Mouse (Mus musculus): ENCODE measurements around the gene Eml3.

The Eml3 gene

DNA sequence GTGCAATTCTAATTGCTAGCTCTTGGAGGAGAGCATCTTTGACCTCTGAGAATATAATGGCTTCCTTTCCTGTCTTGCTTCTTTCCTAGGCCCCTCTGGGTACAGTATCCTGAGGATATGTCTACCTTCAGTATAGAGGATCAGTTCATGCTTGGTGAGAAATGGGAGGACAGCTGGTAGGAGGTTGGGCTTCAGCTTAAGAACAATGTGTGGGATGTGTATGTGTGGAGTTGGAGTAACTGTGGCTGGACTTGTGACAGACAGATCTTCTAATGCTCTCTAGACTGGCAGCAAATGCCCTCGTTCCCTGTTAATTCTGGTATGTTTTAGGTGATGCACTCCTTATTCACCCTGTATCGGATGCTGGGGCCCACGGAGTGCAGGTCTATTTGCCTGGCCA, 15.1 kb upstream of the Eml3 start:
- DNase-seq (ENCODE audit: low spot score), result no peak

DNA sequence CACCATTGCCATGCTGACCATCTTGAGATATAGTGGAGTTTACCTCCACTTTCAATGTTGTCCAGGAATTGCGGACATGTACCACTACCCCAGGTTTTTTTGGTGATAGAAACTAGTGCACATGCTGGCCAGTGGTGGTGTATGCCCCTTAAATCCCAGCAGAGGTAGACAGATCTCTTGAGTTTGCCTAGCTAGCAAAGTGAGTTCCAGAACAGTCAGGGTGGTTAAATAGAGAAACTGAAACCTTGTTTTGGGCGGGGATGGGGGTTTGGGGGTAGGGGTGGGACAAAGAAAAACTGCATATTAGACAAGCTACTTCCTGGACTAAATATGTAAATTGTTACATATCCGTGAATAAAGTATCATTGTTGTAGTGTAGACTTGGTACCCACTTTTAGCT, 10.4 kb upstream of the Eml3 start:
- no peak for DNase-seq (ENCODE audit: low spot score)

DNA sequence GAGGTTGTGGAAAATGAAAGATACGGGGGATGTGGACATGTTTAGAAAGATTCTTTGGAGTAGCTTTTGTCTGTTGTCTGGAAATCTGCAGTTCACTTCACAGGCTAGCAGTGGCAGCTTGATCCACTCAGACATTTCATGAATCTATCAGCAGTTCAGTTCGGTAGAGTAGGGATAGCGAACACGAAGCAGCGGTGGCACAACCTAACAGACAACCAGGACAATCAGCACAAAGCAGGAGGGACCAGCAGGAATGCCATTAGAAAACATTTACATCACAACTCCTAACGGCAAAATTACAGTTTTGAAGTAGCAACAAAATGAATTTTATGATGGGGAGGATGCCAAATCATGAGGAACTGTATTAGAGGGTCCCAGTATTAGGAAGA, 9.7 kb upstream of the Eml3 start:
- no peak for DNase-seq (ENCODE audit: low spot score)

DNA sequence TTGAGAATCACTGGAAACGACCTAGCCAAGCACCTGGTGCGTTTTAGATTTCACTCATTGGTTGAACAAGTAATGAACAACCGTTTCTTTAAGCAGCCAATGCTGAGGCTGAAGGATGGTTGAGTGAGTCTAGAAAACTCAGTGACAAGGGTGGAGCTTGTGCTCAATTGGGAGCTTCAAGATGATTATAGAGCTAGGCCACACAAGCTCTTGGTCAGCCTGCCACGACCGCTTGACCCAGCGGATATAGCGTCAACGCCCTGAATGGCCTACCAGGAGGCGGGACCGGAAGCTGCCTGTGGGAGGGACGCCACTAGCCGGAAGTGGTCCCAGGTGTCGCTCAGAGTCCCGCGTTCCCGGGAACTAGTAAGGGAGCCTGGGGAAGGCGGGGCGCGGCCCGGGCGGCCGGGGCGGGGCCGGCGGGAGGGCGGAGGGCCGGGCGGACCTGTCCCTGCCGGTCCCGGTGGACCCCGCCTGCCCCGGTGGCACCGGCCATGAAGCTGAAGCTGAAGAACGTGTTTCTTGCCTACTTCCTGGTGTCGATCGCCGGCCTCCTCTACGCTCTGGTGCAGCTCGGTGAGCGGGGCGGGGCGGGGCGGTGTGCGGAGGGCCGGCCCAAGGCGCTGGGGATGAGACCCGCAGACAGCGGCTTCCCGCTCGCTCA, 9.1 kb upstream of the Eml3 start, which contains the start of gene B3gat3:
Gene B3gat3 (plus strand): TSS at position 302 of the 664 bp plus-strand sequence.
- peak; percentile 97 for DNase-seq (ENCODE audit: low spot score)

DNA sequence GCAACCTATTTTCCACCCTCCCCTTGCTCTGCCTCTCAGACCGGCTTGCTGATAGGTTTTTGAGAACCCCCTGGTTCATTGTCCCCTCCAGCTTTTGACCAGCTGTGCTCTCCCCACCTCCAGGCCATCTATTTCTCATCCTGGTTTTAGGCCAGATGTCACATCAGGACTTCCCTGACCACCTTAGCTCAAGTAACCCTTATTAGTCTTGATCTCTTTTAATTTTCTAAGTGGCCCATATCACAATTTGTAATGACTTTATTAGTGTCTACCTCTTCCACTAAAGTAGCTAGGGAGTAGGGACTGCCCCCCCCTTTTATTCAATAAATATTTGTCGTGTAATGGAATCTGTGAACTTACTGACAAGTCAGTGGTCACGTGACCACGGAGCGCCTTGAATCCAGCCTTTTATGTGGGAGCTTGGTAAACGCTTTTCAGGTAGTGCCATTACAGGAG, 8.5 kb upstream of the Eml3 start:
- no peak for DNase-seq (ENCODE audit: low spot score)

DNA sequence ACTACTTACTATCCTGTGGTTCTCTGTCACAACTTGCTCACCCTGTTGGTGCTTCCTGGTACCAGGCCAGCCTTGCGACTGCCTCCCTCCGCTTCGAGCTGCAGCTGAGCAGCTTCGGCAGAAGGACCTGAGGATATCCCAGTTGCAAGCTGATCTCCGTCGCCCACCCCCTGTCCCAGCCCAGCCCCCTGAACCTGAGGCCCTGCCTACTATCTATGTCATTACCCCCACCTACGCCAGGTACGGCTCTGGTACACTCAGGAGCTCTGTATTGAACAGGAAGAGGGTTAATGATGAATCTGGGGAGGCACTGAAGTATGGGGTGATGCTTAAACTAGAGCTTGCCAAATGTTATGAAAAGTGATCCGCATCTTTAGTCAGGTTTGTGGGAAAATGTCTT, 7.6 kb upstream of the Eml3 start:
- no peak for DNase-seq (ENCODE audit: low spot score)

DNA sequence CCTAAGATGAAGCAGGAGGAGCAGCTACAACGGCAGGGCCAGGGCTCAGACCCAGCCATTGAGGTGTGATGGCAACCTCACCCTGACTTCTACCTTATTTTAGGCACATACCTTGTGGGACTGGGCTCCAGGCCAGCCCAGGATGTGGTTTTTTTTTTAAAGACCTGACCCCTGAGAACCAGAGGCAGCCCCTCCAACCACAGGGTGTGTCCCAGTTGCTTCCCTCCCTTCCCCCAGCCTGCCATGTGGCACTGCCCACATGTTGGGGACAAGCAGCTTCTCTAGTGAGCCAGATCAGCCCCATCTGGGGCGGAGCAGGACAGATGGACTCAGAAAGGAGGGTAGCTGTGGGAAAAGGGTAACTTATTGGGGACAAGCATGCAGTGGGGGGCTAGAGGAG, 2.6 kb upstream of the Eml3 start:
- DNase-seq (ENCODE audit: low spot score), result no peak

DNA sequence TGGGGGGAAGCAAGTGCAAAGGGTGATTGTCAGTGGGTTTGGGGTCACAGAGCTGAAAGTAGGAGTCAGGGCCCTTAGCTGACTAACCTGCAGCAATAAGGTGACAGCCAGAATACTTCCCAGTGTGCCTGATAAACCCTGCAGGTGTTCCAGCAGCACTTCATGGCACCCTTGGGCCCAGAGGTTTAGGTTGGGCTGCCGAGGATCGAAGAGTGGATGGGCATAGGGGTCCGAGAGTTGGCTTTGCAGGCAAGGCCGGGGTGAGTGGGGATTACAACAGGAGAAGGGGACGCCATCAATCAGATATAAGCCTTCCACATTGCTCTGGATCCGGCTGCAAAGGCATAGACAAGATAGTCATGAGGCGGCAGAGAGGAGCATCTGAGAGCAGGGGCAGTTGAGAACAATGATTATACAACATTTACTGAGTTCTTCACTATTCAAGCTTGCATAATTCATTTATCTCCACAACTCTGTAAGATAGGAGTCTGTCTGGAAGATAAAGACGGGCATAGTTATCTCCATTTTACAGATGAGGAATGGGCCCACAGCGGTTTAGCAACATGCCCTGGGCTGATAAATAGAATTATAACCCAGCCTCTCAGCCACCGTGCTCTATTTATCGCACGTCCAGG, 1.3 kb upstream of the Eml3 start:
- no peak for DNase-seq (ENCODE audit: low spot score)

DNA sequence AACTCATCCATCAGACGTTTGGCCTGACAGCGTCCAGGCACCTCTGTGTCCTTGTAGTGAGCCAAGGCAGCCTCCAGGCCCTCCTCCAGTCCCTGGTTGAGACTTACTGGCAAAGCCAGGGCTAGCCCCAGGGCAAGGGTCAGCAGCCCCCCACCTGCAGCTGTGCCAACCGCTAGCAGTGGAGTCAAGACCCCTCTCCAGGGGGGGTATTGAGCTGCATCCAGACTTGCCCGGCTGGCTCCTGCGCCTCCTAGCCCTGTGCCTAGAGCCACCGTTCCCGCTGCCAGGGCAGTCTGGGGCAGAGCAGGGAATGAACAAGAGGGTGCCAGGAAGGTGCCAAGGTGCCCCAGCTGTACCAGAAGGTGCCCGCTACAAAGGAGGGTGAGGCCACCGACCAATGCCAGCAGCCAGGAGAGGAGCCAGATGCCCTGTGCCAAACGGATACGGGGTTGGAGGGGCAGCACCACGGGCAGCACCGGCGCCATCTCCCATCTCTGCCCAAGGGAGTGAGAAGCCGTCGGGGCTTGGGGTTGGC, 596 bp upstream of the Eml3 start:
- DNase-seq (ENCODE audit: low spot score), result no peak

DNA sequence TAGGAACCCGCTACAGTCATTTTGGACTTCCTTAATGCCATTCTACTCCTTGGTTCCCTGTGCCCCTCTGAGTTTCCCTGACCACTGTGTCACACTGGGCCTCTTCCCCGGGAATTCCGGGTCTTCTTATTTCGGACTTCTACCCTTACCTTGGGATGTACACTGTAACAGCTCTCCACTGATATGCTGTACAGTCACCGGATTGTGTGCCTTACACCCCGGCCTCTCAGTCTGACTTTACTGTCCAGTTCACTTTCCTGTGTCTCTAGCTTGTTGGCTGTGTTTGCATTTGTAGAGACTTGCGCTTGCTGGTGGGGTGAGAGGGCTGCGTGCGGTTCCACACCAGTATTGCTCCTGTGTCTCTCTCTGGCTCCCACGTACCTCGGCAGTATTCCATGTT, 765 bp downstream of the Eml3 start:
- DNase-seq (ENCODE audit: low spot score), result no peak

DNA sequence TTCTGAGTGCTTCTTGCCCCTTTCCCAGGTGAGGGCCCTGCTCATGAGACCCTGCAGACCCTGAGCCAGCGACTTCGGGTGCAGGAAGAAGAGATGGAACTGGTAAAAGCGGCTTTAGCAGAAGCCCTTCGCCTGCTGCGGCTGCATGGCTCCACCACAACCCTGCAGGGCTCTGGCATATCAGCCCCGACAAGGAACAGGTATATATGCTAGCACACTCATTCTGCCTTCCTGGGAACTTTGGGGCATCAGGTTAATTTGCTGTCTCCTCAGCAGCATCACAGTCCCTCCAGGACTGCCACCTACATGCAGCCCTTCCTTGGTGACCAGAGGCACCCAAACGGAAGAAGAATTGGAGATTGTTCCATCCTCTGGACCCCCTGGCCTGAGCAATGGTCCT, 1.4 kb downstream of the Eml3 start:
- no peak for DNase-seq (ENCODE audit: low spot score)

DNA sequence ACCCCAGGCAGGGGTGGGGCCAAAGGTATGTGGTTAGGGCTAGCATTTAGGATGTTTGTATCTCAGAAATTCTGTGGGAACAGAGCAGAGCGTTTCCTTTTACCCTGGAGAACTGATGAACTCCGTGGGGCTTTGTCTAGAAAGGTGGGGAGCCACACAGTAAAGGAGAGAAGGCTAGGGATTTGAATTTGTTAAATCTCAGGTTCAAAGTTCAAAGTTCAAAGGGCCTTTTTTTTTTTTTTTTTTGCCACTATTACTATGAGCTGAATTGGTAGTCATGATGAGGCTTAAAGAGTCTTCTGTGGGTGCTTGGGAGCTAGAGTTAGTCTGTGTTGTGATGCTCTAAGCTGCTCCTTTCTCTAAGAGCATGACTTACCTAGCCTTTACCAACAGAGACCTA, 7.4 kb downstream of the Eml3 start:
- no peak for DNase-seq (ENCODE audit: low spot score)

DNA sequence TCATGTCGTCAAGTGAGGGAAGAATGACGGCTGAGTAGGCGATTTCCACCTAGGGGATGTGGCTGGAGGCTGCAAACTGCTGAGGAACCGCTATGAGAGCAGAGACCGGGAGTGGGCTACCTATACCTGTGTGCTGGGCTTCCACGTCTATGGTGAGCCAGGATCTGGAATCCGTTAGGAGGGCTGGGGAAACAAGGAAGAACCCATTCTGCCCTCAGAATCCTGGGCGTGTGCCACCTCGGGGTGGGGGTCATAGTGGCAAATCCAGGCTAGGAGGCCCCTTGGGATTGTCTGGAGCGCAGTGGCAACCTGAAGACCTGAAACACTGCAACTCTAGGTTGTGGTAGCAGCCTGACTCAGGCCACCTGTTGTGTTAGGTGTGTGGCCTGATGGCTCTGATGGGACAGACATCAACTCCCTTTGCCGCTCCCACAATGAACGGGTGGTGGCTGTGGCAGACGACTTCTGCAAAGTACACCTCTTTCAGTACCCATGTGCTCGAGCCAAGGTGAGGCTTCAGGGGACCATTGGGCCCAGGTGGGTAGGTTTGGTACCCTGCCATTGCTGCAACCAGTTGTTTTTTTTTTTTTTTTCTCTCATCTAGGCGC, 11.3 kb downstream of the Eml3 start:
- no peak for DNase-seq (ENCODE audit: low spot score)

DNA sequence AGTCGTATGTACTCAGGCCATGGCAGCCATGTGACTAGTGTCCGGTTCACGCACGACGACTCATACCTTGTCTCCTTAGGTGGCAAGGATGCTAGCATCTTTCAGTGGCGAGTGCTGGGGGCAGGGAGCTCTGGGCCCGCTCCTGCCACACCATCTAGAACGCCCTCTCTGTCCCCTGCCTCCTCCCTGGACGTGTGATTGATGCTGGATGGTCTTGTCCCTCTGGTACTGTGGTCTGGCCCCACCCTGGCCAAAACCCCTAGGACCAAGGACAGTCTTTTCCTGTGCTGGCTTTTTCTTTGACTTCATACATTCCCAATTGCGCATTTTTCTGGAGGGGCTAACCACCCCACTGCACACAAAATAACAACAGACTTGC, 11.8 kb downstream of the Eml3 start:
- DNase-seq (ENCODE audit: low spot score), result no peak

DNA sequence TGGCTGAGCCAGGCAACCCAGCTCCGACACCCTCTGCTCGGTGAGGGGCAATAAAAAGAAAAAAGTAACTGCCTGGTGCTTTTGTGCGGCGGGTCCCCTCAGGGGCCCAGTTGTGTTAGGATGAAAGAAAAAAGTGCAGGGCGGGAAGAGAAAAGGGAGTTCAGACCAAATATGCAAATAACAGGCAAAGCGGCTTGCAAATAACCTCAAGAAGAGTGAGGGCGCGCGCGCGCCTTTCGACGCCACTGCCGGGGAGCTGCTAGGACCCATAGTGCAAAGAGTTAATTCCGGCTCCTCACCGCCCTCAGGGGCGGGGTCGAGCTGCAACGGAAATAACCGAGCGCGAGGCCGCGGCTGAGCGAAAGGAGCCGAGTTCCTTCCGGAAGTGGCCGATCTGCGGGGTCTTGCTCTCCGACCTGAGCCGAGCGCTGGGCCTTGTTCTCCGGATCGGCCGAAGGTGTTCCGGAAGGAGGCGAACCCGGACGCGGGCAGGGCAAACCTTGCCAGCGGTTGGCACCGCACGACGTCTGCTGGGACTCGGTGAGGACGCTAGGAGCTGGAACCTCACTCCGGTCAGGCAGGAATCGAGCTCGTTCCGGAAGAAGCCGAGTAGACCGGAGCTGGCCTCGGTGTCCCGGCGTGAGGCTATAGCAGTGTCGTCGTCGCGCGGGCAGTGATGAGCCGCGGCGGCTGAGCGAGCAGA, 12.3 kb downstream of the Eml3 start, which contains the start of gene Mta2:
Gene Mta2 (plus strand): TSS at position 361 of the 703 bp plus-strand sequence.
- DNase-seq (ENCODE audit: low spot score), result peak; percentile 95

DNA sequence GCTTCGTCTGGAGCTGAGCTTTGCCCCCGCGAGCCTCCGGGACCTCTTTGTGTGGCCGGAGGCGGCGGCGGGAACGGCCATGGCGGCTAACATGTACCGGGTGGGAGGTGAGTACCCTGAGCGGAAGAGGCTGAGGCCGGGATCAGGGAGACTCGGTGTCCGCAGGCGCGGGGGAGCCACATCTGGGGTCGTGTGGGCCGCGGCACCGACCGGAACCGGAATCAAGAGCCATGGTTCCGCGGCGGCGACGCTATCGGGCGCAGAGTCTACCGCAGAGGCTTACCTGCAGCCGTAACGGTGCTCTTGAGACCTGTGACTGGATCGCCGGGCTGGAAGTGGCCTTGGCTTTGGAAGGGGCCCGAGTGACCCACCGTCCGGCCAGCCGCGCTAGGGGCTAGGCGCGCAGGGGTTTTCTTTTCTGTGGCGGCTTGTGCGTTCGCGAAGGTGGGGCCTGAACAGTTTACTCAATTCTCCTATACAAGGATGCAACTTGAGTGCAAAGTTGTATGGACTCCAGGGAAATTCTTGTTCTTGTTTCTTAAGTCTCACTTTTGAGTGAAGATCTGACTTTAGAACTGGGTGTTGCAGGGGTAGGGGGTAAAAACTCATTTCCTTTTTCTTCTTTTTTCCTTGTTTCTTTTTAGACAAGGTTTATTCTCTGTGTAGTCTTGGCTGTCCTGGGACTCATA, 13.1 kb downstream of the Eml3 start:
- peak; percentile 36 for DNase-seq (ENCODE audit: low spot score)

DNA sequence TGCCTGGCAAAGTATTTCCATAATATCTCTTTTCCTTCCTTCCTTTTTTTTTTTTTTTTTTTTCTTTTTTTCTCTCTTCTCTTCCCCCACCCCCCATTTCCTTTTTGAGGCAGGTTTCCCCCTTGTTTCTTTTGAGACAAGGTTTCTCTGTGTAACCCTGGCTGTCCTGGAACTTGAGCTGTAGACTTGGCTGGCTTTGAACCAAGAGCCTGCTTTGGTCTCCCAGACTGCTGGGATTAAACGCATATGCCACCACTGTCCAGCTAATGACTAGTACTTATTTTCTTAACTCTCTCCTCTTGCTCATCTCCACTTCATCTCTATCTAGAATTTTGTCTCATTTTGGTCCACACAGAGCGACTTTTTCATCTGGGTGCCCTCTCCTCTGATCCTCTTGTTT, 13.7 kb downstream of the Eml3 start:
- no peak for DNase-seq (ENCODE audit: low spot score)

DNA sequence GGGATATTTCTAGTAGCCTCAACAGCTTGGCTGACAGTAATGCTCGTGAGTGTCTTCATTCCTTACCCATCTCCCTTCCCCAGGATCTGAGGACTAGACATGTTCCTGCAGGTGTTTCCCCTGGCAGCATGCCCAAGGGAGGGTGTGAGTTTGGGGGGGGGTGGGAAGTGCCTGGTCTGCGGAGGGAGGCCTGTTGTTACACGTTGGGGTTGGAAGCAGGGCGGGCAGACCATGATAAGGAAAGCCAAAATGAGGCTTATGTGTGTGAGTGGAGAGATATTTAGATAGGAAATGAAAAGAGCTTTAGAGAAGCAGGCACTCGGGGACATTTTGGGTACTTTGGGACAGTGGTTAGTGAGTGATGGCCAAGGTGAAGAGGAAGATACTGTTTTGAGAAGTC, 14.7 kb downstream of the Eml3 start:
- no peak for DNase-seq (ENCODE audit: low spot score)

DNA sequence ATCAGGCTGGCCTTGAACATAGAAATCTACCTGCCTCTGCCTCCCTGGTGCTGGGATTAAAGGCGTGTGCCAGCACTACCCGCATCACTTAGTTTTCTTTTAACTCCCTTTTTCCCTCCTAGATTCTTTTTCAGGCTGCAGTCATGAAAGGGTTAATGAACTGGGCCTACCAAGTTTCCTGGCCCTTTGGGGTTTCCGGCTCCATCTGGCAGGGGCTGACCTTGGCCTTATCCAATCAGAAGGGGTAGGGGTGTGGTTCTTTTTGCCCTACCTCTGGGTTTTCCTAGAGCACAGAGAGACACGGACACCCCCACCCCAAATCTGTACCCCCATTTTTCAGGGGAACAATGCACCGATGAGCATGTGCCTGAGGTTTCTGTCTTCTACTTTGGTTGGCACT, 15.4 kb downstream of the Eml3 start:
- peak; percentile 66 for DNase-seq (ENCODE audit: low spot score)

DNA sequence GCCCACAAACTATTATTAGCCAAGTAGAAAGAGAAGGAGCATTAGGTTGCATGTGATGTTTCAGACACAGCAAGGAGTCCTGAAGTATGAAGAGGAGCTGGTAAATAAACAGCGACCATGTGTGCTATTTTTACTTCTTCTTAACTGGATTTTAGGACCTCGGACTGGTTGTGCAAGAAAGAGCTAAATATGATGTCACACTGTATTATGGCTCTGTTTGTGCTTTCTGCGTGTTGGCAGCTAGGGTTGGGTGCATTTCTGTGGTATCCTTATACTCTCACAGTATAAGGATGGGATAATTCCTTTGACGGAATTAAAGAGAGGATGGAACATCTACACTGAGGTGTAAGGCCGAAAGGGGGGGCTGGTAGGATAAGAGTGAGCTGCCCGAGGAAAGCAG, 15.9 kb downstream of the Eml3 start:
- no peak for DNase-seq (ENCODE audit: low spot score)

DNA sequence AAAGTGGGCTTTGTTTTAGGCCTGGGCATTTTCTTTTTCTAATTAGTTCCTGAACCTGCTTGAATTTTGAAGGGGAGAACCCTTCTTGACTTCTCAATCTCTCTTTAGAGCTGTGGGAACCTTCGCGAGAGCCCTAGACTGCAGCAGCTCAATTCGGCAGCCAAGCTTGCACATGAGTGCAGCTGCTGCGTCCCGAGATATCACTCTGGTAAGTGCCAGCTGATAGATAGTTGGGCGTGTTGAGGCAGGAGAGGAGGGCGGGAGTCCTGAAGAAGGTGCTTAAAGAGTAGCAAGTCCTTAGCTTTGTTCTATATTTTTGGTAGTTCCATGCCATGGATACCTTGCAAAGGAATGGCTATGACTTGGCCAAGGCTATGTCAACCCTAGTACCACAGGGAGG, 17.6 kb downstream of the Eml3 start:
- no peak for DNase-seq (ENCODE audit: low spot score)

DNA sequence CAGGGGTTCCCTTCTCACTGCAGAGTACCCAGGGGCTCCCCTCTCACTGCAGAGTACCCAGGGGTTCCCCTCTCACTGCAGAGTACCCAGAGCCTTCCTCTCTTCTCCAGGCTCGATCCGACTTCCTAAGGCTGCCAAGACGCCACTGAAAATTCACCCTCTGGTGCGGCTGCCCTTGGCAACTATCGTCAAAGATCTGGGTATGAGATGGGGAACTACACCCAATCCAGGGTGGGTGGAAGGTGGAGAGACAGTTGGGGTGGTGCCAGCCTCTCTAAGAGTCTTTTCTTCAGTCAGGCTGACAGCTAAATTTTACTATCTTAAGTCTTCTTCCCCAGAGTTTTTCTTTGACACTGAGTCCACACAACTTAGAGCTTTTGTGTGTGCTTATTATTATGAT, 20.8 kb downstream of the Eml3 start:
- no peak for DNase-seq (ENCODE audit: low spot score)

Data from lung, postnatal 25 days (tissue).